Mouse (Mus musculus) cerebellum, postnatal 4 days (tissue): Measurements from ENCODE around the gene Pank4.
A peak's percentile ranks its signal among the peaks of the same experiment; 100 is the strongest.

Source experiments
- DNase-seq, 2 experiments: peaks; one replicate each; pipeline ENCODE4 v3.0.0; 2022; ENCODE audit warnings: low spot score in 2 of 2, mixed read lengths in 1 of 2

Pank4 gene

GRCm38 (mm10) chr4:154965856-154966255 lies 1.9 kb downstream of the Pank4 start:
- DNase-seq: no peak

DNA sequence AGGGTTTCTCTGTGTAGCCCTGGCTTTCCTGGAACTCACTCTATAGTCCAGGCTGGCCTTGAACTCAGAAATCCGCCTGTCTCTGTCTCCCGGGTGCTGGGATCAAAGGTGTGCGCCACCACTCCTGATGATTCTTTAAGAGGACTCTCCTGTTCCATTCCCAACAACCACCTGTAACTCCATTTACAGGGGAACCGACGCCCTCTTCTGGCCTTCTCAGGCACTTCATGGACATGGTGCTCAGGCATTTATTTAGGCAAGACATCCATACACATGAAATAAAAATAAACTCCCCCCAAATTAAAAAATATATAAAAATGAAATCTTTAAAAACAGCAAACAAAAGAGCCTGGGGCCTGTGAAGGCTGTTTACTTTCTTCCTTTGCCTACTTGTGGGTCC lies 3.2 kb downstream of the Pank4 start:
- peak in 1 of 2 experiments; percentile 71 for DNase-seq

DNA sequence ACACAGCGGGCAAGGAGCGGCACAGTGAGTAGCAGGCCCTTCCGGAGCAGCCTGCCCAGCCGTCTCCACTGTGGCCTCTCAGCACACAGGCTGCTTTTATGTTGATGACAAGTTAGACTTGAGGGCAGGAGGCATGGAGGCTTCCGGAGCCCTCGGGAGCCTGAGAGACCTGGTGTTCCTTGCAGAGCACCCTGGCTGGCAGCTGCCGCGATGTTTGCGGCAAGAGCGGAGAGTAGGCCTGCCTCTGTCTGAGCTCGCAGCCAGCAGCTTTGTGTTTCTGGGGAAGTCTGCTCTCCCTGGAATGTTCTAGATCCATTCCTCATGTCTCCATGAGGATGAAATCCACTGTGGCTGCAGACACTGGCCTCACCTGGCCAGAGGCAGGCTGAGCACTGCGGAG lies 8.6 kb downstream of the Pank4 start:
- DNase-seq: no peak

GRCm38 (mm10) chr4:154974163-154974611 lies 10.3 kb downstream of the Pank4 start:
- DNase-seq: no peak

DNA sequence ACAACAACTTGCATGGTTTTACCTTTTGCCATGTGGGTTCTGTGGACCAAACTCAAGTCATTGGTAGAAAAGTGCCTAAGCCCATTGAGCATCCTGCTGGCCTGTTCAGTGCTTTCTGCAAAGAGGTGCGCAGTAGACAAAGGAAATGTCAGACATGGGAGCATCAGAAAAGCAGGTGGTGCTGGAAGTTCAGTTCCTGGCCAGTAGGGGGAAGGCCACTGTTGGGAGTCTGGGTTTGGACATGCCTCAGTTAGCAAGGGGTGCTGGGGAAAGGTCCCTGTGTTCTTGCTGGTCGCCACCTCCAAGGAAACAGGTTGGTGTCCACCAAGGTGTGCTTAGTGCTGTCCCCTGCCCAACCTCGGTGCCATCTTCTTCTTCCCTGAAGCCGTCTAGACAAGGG lies 16.2 kb downstream of the Pank4 start:
- no peak for DNase-seq

DNA sequence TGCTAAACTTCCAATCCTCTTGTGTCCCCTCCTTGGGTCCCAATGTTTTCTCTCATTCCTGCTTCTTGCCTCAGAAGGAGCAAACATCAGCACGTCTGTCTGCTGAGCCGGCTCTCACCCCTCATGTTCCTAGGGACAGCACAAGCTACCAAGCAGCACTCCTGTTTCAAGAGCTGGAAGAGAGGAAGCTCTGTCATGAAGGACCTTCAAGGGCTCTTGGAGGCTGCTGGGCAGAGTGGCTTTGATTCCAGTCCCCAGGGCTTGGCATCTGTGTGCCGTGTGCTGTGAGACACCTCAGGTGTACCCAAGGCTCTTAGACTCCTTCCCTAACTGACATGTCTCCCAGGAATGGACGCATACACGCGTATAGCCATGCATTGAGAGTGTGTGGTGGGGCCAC lies 17.2 kb downstream of the Pank4 start:
- no peak for DNase-seq

- peak in 1 of 2 experiments; percentile 76 for DNase-seq
Observed at GRCm38 (mm10) chr4:154981530-154981929, 17.6 kb downstream of the Pank4 start.

DNA sequence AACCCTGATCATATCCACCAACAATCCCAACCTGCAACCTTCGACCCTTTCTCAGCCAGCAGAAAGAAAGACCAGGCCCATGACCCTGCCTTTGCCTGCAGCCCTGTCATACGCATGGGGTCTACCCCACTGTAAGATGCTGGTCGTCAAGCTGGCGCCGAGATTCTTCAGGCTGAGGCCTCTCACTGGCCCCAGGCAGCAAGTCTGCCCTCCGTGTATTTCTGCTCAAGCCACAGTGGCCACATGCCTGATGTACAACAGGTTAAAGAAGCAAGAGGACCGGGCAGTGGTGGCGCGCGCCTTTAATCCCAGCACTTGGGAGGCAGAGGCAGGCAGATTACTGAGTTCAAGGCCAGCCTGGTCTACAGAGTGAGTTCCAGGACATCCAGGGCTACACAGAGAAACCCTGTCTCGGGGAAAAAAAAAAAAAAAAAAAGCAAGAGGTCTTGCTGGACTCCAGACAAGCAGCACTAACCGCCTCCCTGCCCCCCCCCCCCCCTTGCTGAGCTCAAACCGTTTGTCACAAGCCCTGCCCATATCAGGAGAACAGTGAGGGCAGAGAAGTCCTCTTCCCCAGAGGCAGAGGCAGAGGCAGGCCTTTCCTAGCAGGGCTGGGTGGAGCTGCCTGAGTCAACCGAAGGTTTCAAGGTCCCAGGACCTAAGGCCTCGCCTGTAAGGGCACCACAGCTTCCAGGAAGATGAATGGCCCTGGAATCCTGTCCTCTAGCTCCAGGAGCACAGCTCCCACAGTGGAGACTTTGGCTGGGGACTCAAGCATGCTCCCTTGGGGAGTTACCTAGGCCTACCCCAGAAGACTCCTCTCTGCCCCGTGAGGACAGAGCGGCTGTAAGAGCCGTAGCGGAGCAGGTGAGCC lies 18.6 kb downstream of the Pank4 start:
- DNase-seq: no peak

- no peak for DNase-seq
Observed at GRCm38 (mm10) chr4:154983767-154984166, 19.8 kb downstream of the Pank4 start.

- no peak for DNase-seq
Observed at GRCm38 (mm10) chr4:154985151-154985777, 21.3 kb downstream of the Pank4 start.

GRCm38 (mm10) chr4:154986096-154986495 lies 22.2 kb downstream of the Pank4 start:
- DNase-seq: peak in 1 of 2 experiments; percentile 80

GRCm38 (mm10) chr4:154986750-154987149 lies 22.8 kb downstream of the Pank4 start:
- DNase-seq: no peak

DNA sequence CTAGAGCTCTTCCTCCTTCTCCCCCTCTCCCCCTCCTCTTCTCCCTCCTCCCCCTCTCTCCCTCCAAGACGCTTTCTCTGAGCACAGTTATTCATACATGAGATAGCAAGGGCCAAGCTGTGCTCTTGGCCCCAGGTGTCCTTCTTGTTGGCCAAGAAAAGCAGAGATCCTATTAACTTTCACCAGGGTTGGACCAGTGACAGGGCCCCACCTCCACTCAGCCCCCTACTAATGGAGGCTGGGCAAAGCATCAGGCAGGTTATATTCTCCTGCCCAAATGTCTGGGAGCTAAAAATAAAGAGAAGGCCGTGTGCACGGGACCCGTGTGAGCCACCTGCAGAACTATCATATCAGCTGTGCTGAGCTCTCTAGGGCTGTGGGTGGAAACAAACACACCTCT lies 31.0 kb downstream of the Pank4 start:
- no peak for DNase-seq

- DNase-seq: no peak
Observed at GRCm38 (mm10) chr4:154996572-154997154, 32.7 kb downstream of the Pank4 start.

DNA sequence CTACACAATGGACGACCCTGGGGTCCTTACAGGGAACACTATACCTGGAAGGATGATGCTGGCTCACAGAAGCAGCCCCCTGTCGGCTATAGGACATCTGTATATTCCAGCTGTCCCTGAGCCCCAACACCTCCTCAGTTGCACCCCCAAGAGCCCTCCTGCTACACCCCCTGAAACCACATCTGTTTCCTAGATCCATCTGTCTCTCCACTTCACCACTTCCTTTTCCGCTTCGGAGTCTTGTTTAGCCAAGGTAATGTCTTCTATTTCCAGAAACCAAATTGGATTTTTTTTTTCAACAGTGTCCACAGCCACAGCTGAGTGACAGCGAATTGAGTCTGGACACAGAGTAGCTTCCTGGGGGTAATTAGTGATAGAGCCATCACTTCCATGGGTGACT lies 35.5 kb downstream of the Pank4 start:
- no peak for DNase-seq

DNA sequence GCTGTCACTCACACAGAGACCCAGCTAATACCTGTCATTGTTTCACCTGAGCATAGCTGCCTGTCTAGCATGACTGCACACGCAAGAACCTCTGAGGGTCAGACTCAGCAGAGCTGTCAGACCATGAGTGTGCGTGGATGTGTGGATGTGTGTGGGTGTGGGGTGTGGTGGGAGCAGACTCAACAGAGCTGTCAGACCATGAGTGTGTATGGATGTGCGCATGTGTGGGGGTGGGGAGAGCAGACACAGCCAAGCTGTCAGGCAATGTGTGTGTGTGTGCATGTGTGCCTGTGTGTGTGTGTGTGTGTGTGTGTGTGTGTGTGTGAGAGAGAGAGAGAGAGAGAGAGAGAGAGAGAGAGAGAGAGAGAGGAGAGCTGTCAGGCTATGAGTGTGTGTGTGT lies 41.4 kb downstream of the Pank4 start:
- DNase-seq: no peak

GRCm38 (mm10) chr4:155006296-155006695 lies 42.4 kb downstream of the Pank4 start:
- no peak for DNase-seq

DNA sequence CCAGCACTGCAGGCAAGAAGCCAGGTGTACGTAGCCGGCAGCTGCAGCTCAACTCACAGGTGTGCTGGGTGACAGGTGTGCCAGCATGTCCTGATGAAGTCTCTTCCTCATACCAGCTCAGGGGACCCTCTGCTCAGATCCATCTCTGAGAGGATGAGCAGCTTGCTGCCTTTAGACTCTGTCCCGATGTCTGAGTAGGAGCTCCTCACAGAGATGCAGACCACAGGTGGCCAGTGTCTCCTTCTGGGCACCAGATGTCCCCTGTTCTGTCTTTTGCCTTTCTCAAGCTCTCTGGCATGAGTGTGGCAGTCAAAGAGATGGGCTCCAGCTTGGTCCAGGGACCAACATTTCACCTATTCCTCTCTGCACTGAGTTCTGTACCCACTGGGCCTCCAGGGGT lies 43.7 kb downstream of the Pank4 start:
- no peak for DNase-seq

- no peak for DNase-seq
Observed at GRCm38 (mm10) chr4:155008075-155008474, 44.2 kb downstream of the Pank4 start.

GRCm38 (mm10) chr4:155009216-155009615 lies 45.3 kb downstream of the Pank4 start:
- no peak for DNase-seq

- DNase-seq: peak; percentile 36 to 84
Observed at GRCm38 (mm10) chr4:155010870-155011269, 46.9 kb downstream of the Pank4 start.

GRCm38 (mm10) chr4:155011312-155012025 lies 47.5 kb downstream of the Pank4 start:
- peak in 1 of 2 experiments; percentile 69 for DNase-seq
